Mouse (Mus musculus) midbrain, embryonic 16.5 days (tissue): ENCODE data around the gene Prdm8. TPM values are rescaled to one million over a fixed set of nuclear protein-coding genes. Genes with fewer than 3 reads are reported as not detected.
A peak's percentile ranks its signal among the peaks of the same experiment; 100 is the strongest.

Experiments
- ATAC-seq: fragments of 200-750 bp; cut with Nextera tagmentation; 2 replicates; pipeline ENCODE4 v1.8.0; 2017; ENCODE audit warnings: moderate TSS enrichment
- H3K27ac ChIP-seq: fragments of 300-500 bp; sonication (generic); 2 replicates; pipeline ENCODE4 v1.5.1; 2014; ENCODE audit warnings: mild to moderate bottlenecking, low read length, mixed read lengths
- H3K27me3 ChIP-seq: fragments of 300-500 bp; sonication (generic); 2 replicates; pipeline ENCODE4 v1.6.1; 2014; ENCODE audit warnings: low read depth, low read length, mixed read lengths; ENCODE audit not compliant: control insufficient read depth, insufficient read depth
- H3K36me3 ChIP-seq: fragments of 300-500 bp; sonication (generic); 2 replicates; pipeline ENCODE4 v1.6.1; 2014; ENCODE audit warnings: mild to moderate bottlenecking, low read length, moderate library complexity, mixed read lengths; ENCODE audit not compliant: control insufficient read depth, insufficient read depth
- H3K4me1 ChIP-seq: fragments of 300-500 bp; sonication (generic); 2 replicates; pipeline ENCODE4 v1.6.1; 2014; ENCODE audit warnings: mild to moderate bottlenecking, low read length, mixed read lengths; ENCODE audit not compliant: control insufficient read depth, insufficient read depth
- H3K4me2 ChIP-seq: fragments of 300-500 bp; sonication (generic); 2 replicates; pipeline ENCODE4 v1.6.1; 2014; ENCODE audit warnings: mild to moderate bottlenecking, low read length, mixed read lengths
- H3K4me3 ChIP-seq: fragments of 300-500 bp; sonication (generic); 2 replicates; pipeline ENCODE4 v1.5.1; 2014; ENCODE audit warnings: low read depth, mild to moderate bottlenecking, low read length, moderate library complexity, mixed read lengths
- H3K9ac ChIP-seq: fragments of 300-500 bp; sonication (generic); 2 replicates; pipeline ENCODE4 v1.6.1; 2014; ENCODE audit warnings: low read depth, low read length, mixed read lengths
- H3K9me3 ChIP-seq: fragments of 300-500 bp; sonication (generic); replicated peaks from 2 replicates; pipeline ENCODE4 v1.6.1; 2014; ENCODE audit warnings: mild to moderate bottlenecking, low read length, mixed read lengths; ENCODE audit not compliant: control insufficient read depth, poor library complexity, severe bottlenecking
- WGBS: fragments of 180-500 bp; shearing (Covaris S2); extraction: QIAGEN DNeasy Blood & Tissue Kit; methylation state at CpG from one replicate; pipeline ENCODE4 v1.1.7; 2014; 5-methylcytosine and 5-hydroxymethylcytosine counted together
- polyA plus RNA-seq: library from polyadenylated mRNA; unstranded; fragments of >200 nt; fragmentation: Nextera tagmentation; extraction: Ambion mirVana; gene quantifications from 2 replicates; pipeline ENCODE4 v1.2.1, GENCODE M21; 2015

The Prdm8 gene
- polyA plus RNA-seq, 1 experiment from 2014 or later = 1.5 TPM

GRCm38 (mm10) chr5:98171651-98172230 lies 4.7 kb downstream of the Prdm8 start:
- 20% methylated on average over 9 of the region's 9 CpGs for WGBS
- Histone ChIP-seq H3K4me3 (no peak overlapping the region), H3K9me3 (no peaks in the 10 kb centered on the region), H3K27me3 (peaks cover 46% of the 10 kb centered on the region), H3K4me1 (peaks cover 33% of the 10 kb centered on the region), H3K36me3 (no peaks in the 10 kb centered on the region), H3K4me2 (no peak overlapping the region), H3K9ac (no peak overlapping the region), H3K27ac (no peak overlapping the region)
- no peak for ATAC-seq

- Histone ChIP-seq H3K4me2 (no peak overlapping the region), H3K36me3 (no peaks in the 10 kb centered on the region), H3K27me3 (peaks cover 47% of the 10 kb centered on the region), H3K27ac (no peak overlapping the region), H3K9ac (no peak overlapping the region), H3K4me3 (no peak overlapping the region), H3K4me1 (peaks cover 24% of the 10 kb centered on the region), H3K9me3 (no peaks in the 10 kb centered on the region)
- no peak for ATAC-seq
- WGBS = 5% methylated on average over 15 of the region's 15 CpGs
Measured at GRCm38 (mm10) chr5:98172502-98173181, 5.6 kb downstream of the Prdm8 start.

- Histone ChIP-seq H3K9me3 (no peaks in the 10 kb centered on the region), H3K36me3 (no peaks in the 10 kb centered on the region), H3K4me2 (no peak overlapping the region), H3K4me3 (no peak overlapping the region), H3K27me3 (peaks cover 53% of the 10 kb centered on the region), H3K27ac (no peak overlapping the region), H3K9ac (no peak overlapping the region), H3K4me1 (peaks cover 14% of the 10 kb centered on the region; the same call in 1 of the 2 replicates)
- no peak for ATAC-seq
Measured at GRCm38 (mm10) chr5:98173694-98174093, 6.7 kb downstream of the Prdm8 start.

GRCm38 (mm10) chr5:98179606-98180005 lies 12.6 kb downstream of the Prdm8 start:
- peak overlapping the region; percentile 65; the same call in 1 of the 2 replicates for H3K9ac ChIP-seq
- H3K4me1 ChIP-seq = peaks cover 28% of the 10 kb centered on the region
- H3K27me3 ChIP-seq = peaks cover 29% of the 10 kb centered on the region
- 0 out of 2 replicates have a peak overlapping the region, but pooled peaks have one; percentile 78 for H3K27ac ChIP-seq
- ATAC-seq = no peak
- H3K4me2 ChIP-seq = peak overlapping the region; percentile 72
- H3K4me3 ChIP-seq = peak overlapping the region; percentile 45
- no peaks in the 10 kb centered on the region for H3K9me3 ChIP-seq
- H3K36me3 ChIP-seq = no peaks in the 10 kb centered on the region
- WGBS = under 1% methylated on average over 12 of the region's 12 CpGs

DNA sequence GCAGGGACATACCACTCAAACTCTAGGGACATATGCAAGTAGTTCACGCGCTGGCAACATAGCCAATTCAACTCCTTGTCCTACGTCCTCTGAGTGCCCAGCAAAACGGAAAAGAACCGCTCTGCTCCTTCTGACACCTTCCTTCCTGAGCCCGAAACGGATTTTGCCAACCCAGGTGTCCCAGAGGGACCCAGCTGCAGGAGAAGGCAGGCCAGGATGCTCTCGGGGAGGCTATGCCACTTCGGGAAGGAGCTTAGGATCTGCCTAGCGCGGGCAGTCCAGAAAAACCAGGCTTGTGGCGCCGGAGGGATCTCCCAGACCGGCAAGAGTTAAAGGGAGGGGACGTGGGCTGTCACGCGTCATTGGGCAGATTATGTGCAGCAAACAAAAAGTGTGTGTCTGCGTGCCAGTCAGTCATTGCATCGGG lies 13.5 kb downstream of the Prdm8 start:
- Histone ChIP-seq H3K4me3 (peak overlapping the region; percentile 45), H3K9ac (peak overlapping the region; percentile 65), H3K4me1 (peaks cover 28% of the 10 kb centered on the region), H3K27ac (peak overlapping the region; percentile 78), H3K36me3 (no peaks in the 10 kb centered on the region), H3K4me2 (peak overlapping the region; percentile 72), H3K27me3 (peaks cover 23% of the 10 kb centered on the region), H3K9me3 (no peaks in the 10 kb centered on the region)
- WGBS = under 1% methylated on average over 19 of the region's 19 CpGs
- peak; percentile 26 for ATAC-seq

GRCm38 (mm10) chr5:98180888-98181635 lies 14.1 kb downstream of the Prdm8 start:
- H3K27me3 ChIP-seq = peaks cover 22% of the 10 kb centered on the region
- peak overlapping the region; percentile 45 for H3K4me3 ChIP-seq
- H3K9me3 ChIP-seq = no peaks in the 10 kb centered on the region
- peak; percentile 33; the same call in 1 of the 2 replicates for ATAC-seq
- no peaks in the 10 kb centered on the region for H3K36me3 ChIP-seq
- H3K4me1 ChIP-seq = peaks cover 32% of the 10 kb centered on the region
- H3K9ac ChIP-seq = peak overlapping the region; percentile 65
- under 1% methylated on average over 27 of the region's 27 CpGs for WGBS
- H3K4me2 ChIP-seq = peak overlapping the region; percentile 72
- H3K27ac ChIP-seq = peak overlapping the region; percentile 78

GRCm38 (mm10) chr5:98181686-98182602 lies 14.9 kb downstream of the Prdm8 start:
- Histone ChIP-seq H3K27me3 (peaks cover 16% of the 10 kb centered on the region), H3K4me2 (peak overlapping the region; percentile 72), H3K4me3 (peak overlapping the region; percentile 45), H3K36me3 (no peaks in the 10 kb centered on the region), H3K9me3 (no peaks in the 10 kb centered on the region), H3K4me1 (peaks cover 36% of the 10 kb centered on the region), H3K9ac (peak overlapping the region; percentile 65; the same call in 1 of the 2 replicates), H3K27ac (peak overlapping the region; percentile 78)
- no peak for ATAC-seq
- 3% methylated on average over 16 of the region's 16 CpGs for WGBS

GRCm38 (mm10) chr5:98182603-98182920 lies 15.6 kb downstream of the Prdm8 start:
- H3K27ac ChIP-seq = no peak overlapping the region
- H3K4me2 ChIP-seq = peak overlapping the region; percentile 72
- no peak for ATAC-seq
- H3K4me3 ChIP-seq = peak overlapping the region; percentile 45
- no peaks in the 10 kb centered on the region for H3K9me3 ChIP-seq
- no peaks in the 10 kb centered on the region for H3K36me3 ChIP-seq
- 0 out of 2 replicates have a peak overlapping the region, but pooled peaks have one; percentile 22 for H3K9ac ChIP-seq
- H3K4me1 ChIP-seq = peaks cover 36% of the 10 kb centered on the region
- H3K27me3 ChIP-seq = peaks cover 19% of the 10 kb centered on the region
- WGBS = 2% methylated on average over 5 of the region's 5 CpGs
